Mouse (Mus musculus): ENCODE data around the gene Numb.

DNA sequence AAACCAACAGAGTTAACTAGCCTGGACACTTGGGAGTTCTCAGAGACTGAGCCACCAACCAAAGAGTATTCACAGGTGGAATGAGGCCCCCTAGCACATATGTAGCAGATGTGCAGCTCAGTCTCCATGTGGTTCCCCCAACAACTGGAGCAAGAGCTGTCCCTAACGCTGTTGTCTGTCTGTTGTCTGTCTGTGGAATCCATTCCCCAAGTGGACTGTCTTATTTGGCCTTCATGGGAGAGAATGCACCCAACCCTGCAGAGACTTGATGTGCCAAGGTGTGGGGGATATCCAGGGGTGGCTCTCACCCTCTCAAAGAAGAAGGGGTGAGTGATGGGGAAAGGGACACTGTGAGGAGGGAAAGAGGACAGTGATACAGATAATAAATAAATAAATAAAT lies 28.8 kb downstream of the Numb start:
- TF ChIP-seq CTCF (IDR thresholded peaks at IDR 0.05; ENCODE audit: borderline replicate concordance, control insufficient read depth, extremely low read depth, insufficient read depth, low read length, poor library complexity) (no peak), POLR2A (IDR thresholded peaks at IDR 0.05; ENCODE audit: control insufficient read depth, extremely low read depth, insufficient read depth, low read length, poor library complexity) (no peak)
